Mouse (Mus musculus) midbrain, embryonic 12.5 days (tissue): ENCODE results near the gene Lbhd1. TPM values are rescaled to one million over a fixed set of nuclear protein-coding genes. Genes with fewer than 3 reads are reported as not detected.
"Not testable (repeated sequence)": the region's sequence is repeated elsewhere in the genome, so short reads cannot be mapped to it uniquely, and the experiment has no call there.

Experiments used
- ATAC-seq: fragments of 200-750 bp; cut with Nextera tagmentation; 2 replicates; pipeline ENCODE4 v1.8.0; 2017; ENCODE audit warnings: low read depth, moderate TSS enrichment, moderate library complexity; ENCODE audit not compliant: low FRiP score
- H3K27ac ChIP-seq: fragments of 300-500 bp; sonication (generic); replicated peaks from 2 replicates; pipeline ENCODE4 v1.5.1; 2016; ENCODE audit warnings: mild to moderate bottlenecking
- H3K27me3 ChIP-seq: fragments of 300-500 bp; sonication (generic); 2 replicates; pipeline ENCODE4 v1.6.1; 2016; ENCODE audit warnings: mild to moderate bottlenecking
- H3K36me3 ChIP-seq: fragments of 300-500 bp; sonication (generic); 2 replicates; pipeline ENCODE4 v1.6.1; 2016
- H3K4me1 ChIP-seq: fragments of 300-500 bp; sonication (generic); 2 replicates; pipeline ENCODE4 v1.6.1; 2016
- H3K4me2 ChIP-seq: fragments of 300-500 bp; sonication (generic); replicated peaks from 2 replicates; pipeline ENCODE4 v1.6.1; 2016; ENCODE audit warnings: mild to moderate bottlenecking, moderate library complexity
- H3K4me3 ChIP-seq: fragments of 300-500 bp; sonication (generic); 2 replicates; pipeline ENCODE4 v1.5.1; 2016; ENCODE audit warnings: mild to moderate bottlenecking
- H3K9ac ChIP-seq: fragments of 300-500 bp; sonication (generic); replicated peaks from 2 replicates; pipeline ENCODE4 v1.6.1; 2016; ENCODE audit warnings: mild to moderate bottlenecking, moderate library complexity
- H3K9me3 ChIP-seq: fragments of 300-500 bp; sonication (generic); 2 replicates; pipeline ENCODE4 v1.6.1; 2016; ENCODE audit warnings: mild to moderate bottlenecking
- WGBS: fragments of 180-500 bp; shearing (Covaris S2); methylation state at CpG from one replicate; pipeline ENCODE4 v1.1.7; 2016; 5-methylcytosine and 5-hydroxymethylcytosine counted together
- polyA plus RNA-seq: library from polyadenylated mRNA; unstranded; fragments of >200 nt; fragmentation: Nextera tagmentation; extraction: Ambion mirVana; gene quantifications from 2 replicates; pipeline ENCODE4 v1.2.1, GENCODE M21; 2016

Gene Lbhd1
- polyA plus RNA-seq, 1 experiment from 2014 or later: 97.2 TPM

GRCm38 (mm10) chr19:8897211-8897864 is 13.8 kb downstream of the Lbhd1 start:
- 29% methylated on average over 21 of the region's 21 CpGs for WGBS
- Histone ChIP-seq H3K36me3 (peaks cover 28% of the 10 kb centered on the region), H3K4me2 (peak overlapping the region; percentile 90), H3K4me1 (peaks cover 29% of the 10 kb centered on the region), H3K4me3 (peak overlapping the region; percentile 87), H3K9ac (peak overlapping the region; percentile 88), H3K27ac (peak overlapping the region; percentile 81)
- peak; percentile 71 for ATAC-seq
- H3K27me3 ChIP-seq, H3K9me3 ChIP-seq: not testable (repeated sequence)

GRCm38 (mm10) chr19:8897865-8898495 is 14.4 kb downstream of the Lbhd1 start, which contains the start of gene Ganab:
Gene Ganab (plus strand): TSS chr19:8898071.
- peaks cover 32% of the 10 kb centered on the region for H3K36me3 ChIP-seq
- no peaks in the 10 kb centered on the region for H3K9me3 ChIP-seq
- peak; percentile 99 for ATAC-seq
- H3K4me2 ChIP-seq: peak within 1 kb of the TSS; percentile 90
- peak within 1 kb of the TSS; percentile 88 for H3K9ac ChIP-seq
- peak within 1 kb of the TSS; percentile 81 for H3K27ac ChIP-seq
- no peaks in the 10 kb centered on the region for H3K27me3 ChIP-seq
- peak within 1 kb of the TSS; percentile 87 for H3K4me3 ChIP-seq
- peaks cover 29% of the 10 kb centered on the region for H3K4me1 ChIP-seq
- 0% methylated on average over 50 of the region's 53 CpGs for WGBS

- peak overlapping the region; percentile 88 for H3K9ac ChIP-seq
- no peak for ATAC-seq
- peaks cover 38% of the 10 kb centered on the region for H3K36me3 ChIP-seq
- peak overlapping the region; percentile 81 for H3K27ac ChIP-seq
- no peaks in the 10 kb centered on the region for H3K9me3 ChIP-seq
- H3K27me3 ChIP-seq: no peaks in the 10 kb centered on the region
- peak overlapping the region; percentile 87 for H3K4me3 ChIP-seq
- H3K4me2 ChIP-seq: peak overlapping the region; percentile 90
- H3K4me1 ChIP-seq: peaks cover 25% of the 10 kb centered on the region
- 17% methylated on average over 13 of the region's 13 CpGs for WGBS
Measured at GRCm38 (mm10) chr19:8898576-8898975, 15.0 kb downstream of the Lbhd1 start.

GRCm38 (mm10) chr19:8899079-8899478 is 15.5 kb downstream of the Lbhd1 start:
- no peak overlapping the region for H3K27ac ChIP-seq
- H3K9me3 ChIP-seq: no peaks in the 10 kb centered on the region
- H3K36me3 ChIP-seq: peaks cover 42% of the 10 kb centered on the region
- H3K27me3 ChIP-seq: no peaks in the 10 kb centered on the region
- WGBS: 68% methylated on average over 3 of the region's 3 CpGs
- peak overlapping the region; percentile 87 for H3K4me3 ChIP-seq
- peaks cover 21% of the 10 kb centered on the region for H3K4me1 ChIP-seq
- peak overlapping the region; percentile 90 for H3K4me2 ChIP-seq
- no peak for ATAC-seq
- peak overlapping the region; percentile 88 for H3K9ac ChIP-seq

GRCm38 (mm10) chr19:8903412-8903811 is 19.9 kb downstream of the Lbhd1 start:
- H3K4me2 ChIP-seq: no peak overlapping the region
- H3K9ac ChIP-seq: no peak overlapping the region
- peaks cover 10% of the 10 kb centered on the region for H3K4me1 ChIP-seq
- no peak overlapping the region for H3K27ac ChIP-seq
- H3K4me3 ChIP-seq: no peak overlapping the region
- WGBS: 96% methylated on average over 5 of the region's 5 CpGs
- H3K9me3 ChIP-seq: no peaks in the 10 kb centered on the region
- H3K27me3 ChIP-seq: no peaks in the 10 kb centered on the region
- ATAC-seq: no peak
- H3K36me3 ChIP-seq: peaks cover 60% of the 10 kb centered on the region

- Histone ChIP-seq H3K4me3 (no peak overlapping the region), H3K9ac (no peak overlapping the region), H3K27ac (no peak overlapping the region), H3K9me3 (no peaks in the 10 kb centered on the region), H3K36me3 (peaks cover 96% of the 10 kb centered on the region), H3K27me3 (no peaks in the 10 kb centered on the region), H3K4me1 (no peaks in the 10 kb centered on the region), H3K4me2 (no peak overlapping the region)
- ATAC-seq: no peak
- WGBS: 91% methylated on average over 6 of the region's 6 CpGs
Measured at GRCm38 (mm10) chr19:8908531-8908930, 25.0 kb downstream of the Lbhd1 start.

GRCm38 (mm10) chr19:8911810-8912209 is 28.3 kb downstream of the Lbhd1 start:
- peaks cover 100% of the 10 kb centered on the region for H3K36me3 ChIP-seq
- no peak overlapping the region for H3K4me2 ChIP-seq
- no peak overlapping the region for H3K4me3 ChIP-seq
- no peaks in the 10 kb centered on the region for H3K27me3 ChIP-seq
- no peaks in the 10 kb centered on the region for H3K4me1 ChIP-seq
- WGBS: 97% methylated on average over 5 of the region's 5 CpGs
- ATAC-seq: no peak
- H3K9ac ChIP-seq: peak overlapping the region; percentile 11; the same call in 1 of the 2 replicates
- no peak overlapping the region for H3K27ac ChIP-seq
- H3K9me3 ChIP-seq: no peaks in the 10 kb centered on the region

- no peak overlapping the region for H3K27ac ChIP-seq
- H3K4me2 ChIP-seq: no peak overlapping the region
- peaks cover 80% of the 10 kb centered on the region for H3K36me3 ChIP-seq
- H3K4me1 ChIP-seq: no peaks in the 10 kb centered on the region
- no peak overlapping the region for H3K4me3 ChIP-seq
- ATAC-seq: no peak
- no peaks in the 10 kb centered on the region for H3K9me3 ChIP-seq
- H3K27me3 ChIP-seq: no peaks in the 10 kb centered on the region
- no peak overlapping the region for H3K9ac ChIP-seq
- WGBS: 98% methylated on average over 3 of the region's 3 CpGs
Measured at GRCm38 (mm10) chr19:8914212-8914611, 30.7 kb downstream of the Lbhd1 start.

GRCm38 (mm10) chr19:8919000-8919399 is 35.5 kb downstream of the Lbhd1 start:
- Histone ChIP-seq H3K27me3 (no peaks in the 10 kb centered on the region), H3K4me2 (no peak overlapping the region), H3K4me1 (peaks cover 9% of the 10 kb centered on the region), H3K27ac (no peak overlapping the region), H3K36me3 (peaks cover 35% of the 10 kb centered on the region), H3K9ac (no peak overlapping the region), H3K9me3 (no peaks in the 10 kb centered on the region), H3K4me3 (no peak overlapping the region)
- no peak for ATAC-seq
- WGBS: 93% methylated on average over 3 of the region's 3 CpGs

GRCm38 (mm10) chr19:8919684-8920072 is 36.1 kb downstream of the Lbhd1 start:
- H3K9ac ChIP-seq: no peak overlapping the region
- no peak for ATAC-seq
- peak overlapping the region; percentile 86; the same call in 1 of the 2 replicates for H3K4me3 ChIP-seq
- peak overlapping the region; percentile 79; the same call in 1 of the 2 replicates for H3K27ac ChIP-seq
- peaks cover 9% of the 10 kb centered on the region for H3K4me1 ChIP-seq
- no peaks in the 10 kb centered on the region for H3K27me3 ChIP-seq
- H3K4me2 ChIP-seq: peak overlapping the region; percentile 77
- H3K9me3 ChIP-seq: no peaks in the 10 kb centered on the region
- WGBS: 75% methylated on average over 6 of the region's 6 CpGs
- H3K36me3 ChIP-seq: peaks cover 28% of the 10 kb centered on the region

- H3K36me3 ChIP-seq: peaks cover 25% of the 10 kb centered on the region
- peaks cover 9% of the 10 kb centered on the region for H3K4me1 ChIP-seq
- peak; percentile 98 for ATAC-seq
- H3K4me2 ChIP-seq: peak within 1 kb of the TSS; percentile 77
- no peaks in the 10 kb centered on the region for H3K9me3 ChIP-seq
- no peaks in the 10 kb centered on the region for H3K27me3 ChIP-seq
- 4% methylated on average over 42 of the region's 50 CpGs for WGBS
- H3K4me3 ChIP-seq: peak within 1 kb of the TSS; percentile 86
- peak within 1 kb of the TSS; percentile 79 for H3K27ac ChIP-seq
- peak within 1 kb of the TSS; percentile 84 for H3K9ac ChIP-seq
Measured at GRCm38 (mm10) chr19:8920073-8920736, 36.7 kb downstream of the Lbhd1 start, which contains the start of gene B3gat3. Gene B3gat3 (plus strand): TSS chr19:8920374.

GRCm38 (mm10) chr19:8920836-8921291 is 37.3 kb downstream of the Lbhd1 start:
- ATAC-seq: peak; percentile 52; the same call in 1 of the 2 replicates
- Histone ChIP-seq H3K27me3 (no peaks in the 10 kb centered on the region), H3K4me2 (peak overlapping the region; percentile 77), H3K4me3 (peak overlapping the region; percentile 86), H3K9ac (peak overlapping the region; percentile 84), H3K9me3 (no peaks in the 10 kb centered on the region), H3K36me3 (peaks cover 25% of the 10 kb centered on the region), H3K4me1 (peaks cover 9% of the 10 kb centered on the region), H3K27ac (peak overlapping the region; percentile 79)
- WGBS: 3% methylated on average over 6 of the region's 6 CpGs
